Mouse (Mus musculus): ENCODE results near the gene 1500009L16Rik. TPM values are rescaled to one million over a fixed set of nuclear protein-coding genes. Genes with fewer than 3 reads are reported as not detected.

The 1500009L16Rik gene
- polyA plus RNA-seq, 1 experiment from 2014 or later: 35.3 TPM

GRCm38 (mm10) chr10:83807251-83807650 lies 84.6 kb downstream of the 1500009L16Rik start:
- Histone ChIP-seq H3K9ac (no peak overlapping the region), H3K27me3 (ENCODE audit: insufficient read depth, low read length) (no peaks in the 10 kb centered on the region), H3K27ac (ENCODE audit: low read depth) (no peak overlapping the region), H3K36me3 (ENCODE audit: insufficient read depth) (no peaks in the 10 kb centered on the region), H3K9me3 (ENCODE audit: low read depth, low read length) (no peaks in the 10 kb centered on the region), H3K4me1 (ENCODE audit: insufficient read depth) (peaks cover 31% of the 10 kb centered on the region), H3K4me3 (ENCODE audit: low read depth, low read length) (no peak overlapping the region), H3K4me2 (no peak overlapping the region)
- DNase-seq (peak; percentile 58), ATAC-seq (ENCODE audit: insufficient read depth) (no peak)
- WGBS: 69% methylated on average over 8 of the region's 8 CpGs
- TF ChIP-seq CTCF (IDR thresholded peaks at IDR 0.05; ENCODE audit: low read depth): no peak

Other genes starting within 250 kb of the 1500009L16Rik start
- gene Aldh1l2, start 188.7 kb upstream of the 1500009L16Rik start, polyA plus RNA-seq (2014; fragmentation: Nextera tagmentation; extraction: Ambion mirVana): 1.9 and 2.5 TPM in 2 replicates
- gene Washc4, start 179.1 kb upstream of the 1500009L16Rik start, polyA plus RNA-seq (2014; fragmentation: Nextera tagmentation; extraction: Ambion mirVana): 36.9 and 40.8 TPM in 2 replicates
- 33.5 and 35.7 TPM in 2 replicates for gene Appl2, start 74.1 kb upstream of the 1500009L16Rik start, polyA plus RNA-seq (2014; fragmentation: Nextera tagmentation; extraction: Ambion mirVana)